Mouse (Mus musculus) intestine, postnatal 0 days (tissue): Measurements from ENCODE around the gene Apoc4. TPM values are rescaled to one million over a fixed set of nuclear protein-coding genes. Genes with fewer than 3 reads are reported as not detected.

Source experiments
- ATAC-seq: fragments of 200-750 bp; cut with Nextera tagmentation; 2 replicates; pipeline ENCODE4 v1.8.0; 2017; ENCODE audit warnings: mild to moderate bottlenecking, moderate TSS enrichment, moderate library complexity
- H3K27ac ChIP-seq: fragments of 300-500 bp; sonication (generic); 2 replicates; pipeline ENCODE4 v1.5.1; 2014; ENCODE audit warnings: mild to moderate bottlenecking, low read depth, low read length, moderate library complexity
- H3K27me3 ChIP-seq: fragments of 300-500 bp; sonication (generic); replicated peaks from 2 replicates; pipeline ENCODE4 v1.6.1; 2014; ENCODE audit warnings: low read length, mixed read lengths; ENCODE audit not compliant: control insufficient read depth, insufficient read depth
- H3K36me3 ChIP-seq: fragments of 300-500 bp; sonication (generic); 2 replicates; pipeline ENCODE4 v1.6.1; 2014; ENCODE audit warnings: mild to moderate bottlenecking, moderate library complexity; ENCODE audit not compliant: control insufficient read depth, insufficient read depth
- H3K4me1 ChIP-seq: fragments of 300-500 bp; sonication (generic); replicated peaks from 2 replicates; pipeline ENCODE4 v1.6.1; 2014; ENCODE audit warnings: antibody characterized with exemption, low read length, mixed read lengths; ENCODE audit not compliant: control insufficient read depth, insufficient read depth
- H3K4me2 ChIP-seq: fragments of 300-500 bp; sonication (generic); replicated peaks from 2 replicates; pipeline ENCODE4 v1.6.1; 2014; ENCODE audit warnings: low read depth, mild to moderate bottlenecking, moderate library complexity
- H3K4me3 ChIP-seq: fragments of 300-500 bp; sonication (generic); 2 replicates; pipeline ENCODE4 v1.5.1; 2014; ENCODE audit warnings: low read depth, low read length
- H3K9ac ChIP-seq: fragments of 300-500 bp; sonication (generic); 2 replicates; pipeline ENCODE4 v1.6.1; 2014; ENCODE audit warnings: mild to moderate bottlenecking, low read depth, low read length
- H3K9me3 ChIP-seq: fragments of 300-500 bp; sonication (generic); 2 replicates; pipeline ENCODE4 v1.6.1; 2016; ENCODE audit warnings: mixed run types; ENCODE audit not compliant: control insufficient read depth
- CTCF ChIP-seq: sonication (generic); IDR thresholded peaks from 2 replicates; pipeline ENCODE4 v1.5.1; 2016; ENCODE audit warnings: low read depth, mild to moderate bottlenecking, control low read depth, antibody characterized with exemption, moderate library complexity
- WGBS: fragments of 180-500 bp; shearing (Covaris S2); extraction: QIAGEN DNeasy Blood & Tissue Kit; methylation state at CpG from one replicate; pipeline ENCODE4 v1.1.7; 2014; 5-methylcytosine and 5-hydroxymethylcytosine counted together
- polyA plus RNA-seq: library from polyadenylated mRNA; unstranded; fragments of >200 nt; fragmentation: Nextera tagmentation; extraction: Ambion mirVana; gene quantifications from 2 replicates; pipeline ENCODE4 v1.2.1, GENCODE M21; 2015

Gene Apoc4
- polyA plus RNA-seq, 1 experiment from 2014 or later, result 0.70 TPM

GRCm38 (mm10) chr7:19701069-19701761, 19.9 kb upstream of the Apoc4 start:
- H3K4me3 ChIP-seq, result no peak overlapping the region
- peak overlapping the region; percentile 37 for H3K4me2 ChIP-seq
- H3K4me1 ChIP-seq, result peaks cover 9% of the 10 kb centered on the region
- peak; percentile 96 for ATAC-seq
- no peaks in the 10 kb centered on the region for H3K27me3 ChIP-seq
- no peaks in the 10 kb centered on the region for H3K9me3 ChIP-seq
- peak; percentile 89 for TF ChIP-seq CTCF
- peak overlapping the region; percentile 83 for H3K27ac ChIP-seq
- H3K36me3 ChIP-seq, result peaks cover 21% of the 10 kb centered on the region
- H3K9ac ChIP-seq, result no peak overlapping the region
- WGBS, result 26% methylated on average over 22 of the region's 22 CpGs

- Histone ChIP-seq H3K27me3 (no peaks in the 10 kb centered on the region), H3K4me1 (peaks cover 9% of the 10 kb centered on the region), H3K9me3 (no peaks in the 10 kb centered on the region), H3K4me2 (peak overlapping the region; percentile 37; the same call in 1 of the 2 replicates), H3K36me3 (peaks cover 21% of the 10 kb centered on the region), H3K27ac (peak overlapping the region; percentile 83), H3K4me3 (no peak overlapping the region), H3K9ac (no peak overlapping the region)
- TF ChIP-seq CTCF, result no peak
- WGBS, result 29% methylated on average over 12 of the region's 12 CpGs
- peak; percentile 64 for ATAC-seq
These were observed 19.2 kb upstream of the Apoc4 start for GRCm38 (mm10) chr7:19700299-19701068.

- no peak for ATAC-seq
- no peak overlapping the region for H3K4me2 ChIP-seq
- WGBS, result 81% methylated on average over 4 of the region's 4 CpGs
These were observed 18.5 kb upstream of the Apoc4 start for GRCm38 (mm10) chr7:19699827-19700148.

GRCm38 (mm10) chr7:19698907-19699826, 17.9 kb upstream of the Apoc4 start, which contains the start of gene Apoe:
Gene Apoe, minus strand, starts transcription at chr7:19699188.
- Histone ChIP-seq H3K9me3 (no peaks in the 10 kb centered on the region), H3K27ac (peak within 1 kb of the TSS; percentile 83; the same call in 1 of the 2 replicates), H3K4me3 (peak within 1 kb of the TSS; percentile 30), H3K27me3 (no peaks in the 10 kb centered on the region), H3K4me2 (peak within 1 kb of the TSS; percentile 53), H3K4me1 (peaks cover 10% of the 10 kb centered on the region), H3K36me3 (peaks cover 21% of the 10 kb centered on the region; the same call in 1 of the 2 replicates), H3K9ac (peak within 1 kb of the TSS; percentile 38; the same call in 1 of the 2 replicates)
- 17% methylated on average over 20 of the region's 20 CpGs for WGBS
- no peak for ATAC-seq
- peak; percentile 22; the same call in 1 of the 2 replicates for TF ChIP-seq CTCF

More at GRCm38 (mm10) chr7:19699827-19700148, 18.5 kb upstream of the Apoc4 start:
- no peak overlapping the region for H3K4me3 ChIP-seq
- H3K27ac ChIP-seq, result peak overlapping the region; percentile 83; the same call in 1 of the 2 replicates
- TF ChIP-seq CTCF, result no peak
- peaks cover 21% of the 10 kb centered on the region for H3K36me3 ChIP-seq
- no peaks in the 10 kb centered on the region for H3K9me3 ChIP-seq
- no peak overlapping the region for H3K9ac ChIP-seq
- H3K4me1 ChIP-seq, result peaks cover 9% of the 10 kb centered on the region
- H3K27me3 ChIP-seq, result no peaks in the 10 kb centered on the region

- ATAC-seq, result no peak
- no peaks in the 10 kb centered on the region for H3K27me3 ChIP-seq
- peak overlapping the region; percentile 30 for H3K4me3 ChIP-seq
- H3K27ac ChIP-seq, result no peak overlapping the region
- TF ChIP-seq CTCF, result peak; percentile 57
- peak overlapping the region; percentile 38; the same call in 1 of the 2 replicates for H3K9ac ChIP-seq
- peaks cover 17% of the 10 kb centered on the region for H3K4me1 ChIP-seq
- peak overlapping the region; percentile 53 for H3K4me2 ChIP-seq
- no peaks in the 10 kb centered on the region for H3K9me3 ChIP-seq
- H3K36me3 ChIP-seq, result peaks cover 17% of the 10 kb centered on the region; the same call in 1 of the 2 replicates
- WGBS, result 11% methylated on average over 28 of the region's 28 CpGs
These were observed 16.9 kb upstream of the Apoc4 start for GRCm38 (mm10) chr7:19697949-19698906.
